Mouse (Mus musculus): Measurements from ENCODE around the gene Dmp1.

Dmp1 gene

GRCm38 (mm10) chr5:104202351-104202750 is at the start of gene Dmp1:
Gene Dmp1 (plus strand): TSS chr5:104202613.
- in situ Hi-C loops (cut with MboI; ENCODE audit: low sequenced_read_pairs): no loop called here

GRCm38 (mm10) chr5:104157701-104158100 is 44.7 kb upstream of the Dmp1 start:
- in situ Hi-C loops (cut with MboI; ENCODE audit: low sequenced_read_pairs): no loop called here

- in situ Hi-C loops (cut with MboI; ENCODE audit: low sequenced_read_pairs): no loop called here
Observed at GRCm38 (mm10) chr5:104158332-104159052, 43.9 kb upstream of the Dmp1 start.

GRCm38 (mm10) chr5:104160581-104160980 is 41.8 kb upstream of the Dmp1 start:
- in situ Hi-C loops (cut with MboI; ENCODE audit: low sequenced_read_pairs): no loop called here

- in situ Hi-C loops (cut with MboI; ENCODE audit: low sequenced_read_pairs): no loop called here
Observed at GRCm38 (mm10) chr5:104161390-104161789, 41.0 kb upstream of the Dmp1 start.

- in situ Hi-C loops (cut with MboI; ENCODE audit: low sequenced_read_pairs): no loop called here
Observed at GRCm38 (mm10) chr5:104163536-104163935, 38.9 kb upstream of the Dmp1 start.

- in situ Hi-C loops (cut with MboI; ENCODE audit: low sequenced_read_pairs): no loop called here
Observed at GRCm38 (mm10) chr5:104170412-104170811, 32.0 kb upstream of the Dmp1 start, which contains the start of gene Dspp. Gene Dspp (plus strand): TSS chr5:104170712.

GRCm38 (mm10) chr5:104173094-104173493 is 29.3 kb upstream of the Dmp1 start:
- in situ Hi-C loops (cut with MboI; ENCODE audit: low sequenced_read_pairs): no loop called here

- in situ Hi-C loops (cut with MboI; ENCODE audit: low sequenced_read_pairs): no loop called here
Observed at GRCm38 (mm10) chr5:104183743-104184142, 18.7 kb upstream of the Dmp1 start.

- in situ Hi-C loops (cut with MboI; ENCODE audit: low sequenced_read_pairs): no loop called here
Observed at GRCm38 (mm10) chr5:104187281-104187680, 15.1 kb upstream of the Dmp1 start.

GRCm38 (mm10) chr5:104195086-104195485 is 7.3 kb upstream of the Dmp1 start:
- in situ Hi-C loops (cut with MboI; ENCODE audit: low sequenced_read_pairs): no loop called here

- in situ Hi-C loops (cut with MboI; ENCODE audit: low sequenced_read_pairs): no loop called here
Observed at GRCm38 (mm10) chr5:104201153-104201950, 1.1 kb upstream of the Dmp1 start.

- in situ Hi-C loops (cut with MboI; ENCODE audit: low sequenced_read_pairs): no loop called here
Observed at GRCm38 (mm10) chr5:104212531-104212930, 10.1 kb downstream of the Dmp1 start.

- in situ Hi-C loops (cut with MboI; ENCODE audit: low sequenced_read_pairs): no loop called here
Observed at GRCm38 (mm10) chr5:104218926-104219325, 16.5 kb downstream of the Dmp1 start.

- in situ Hi-C loops (cut with MboI; ENCODE audit: low sequenced_read_pairs): no loop called here
Observed at GRCm38 (mm10) chr5:104224299-104224698, 21.9 kb downstream of the Dmp1 start.

GRCm38 (mm10) chr5:104224750-104225149 is 22.3 kb downstream of the Dmp1 start:
- in situ Hi-C loops (cut with MboI; ENCODE audit: low sequenced_read_pairs): no loop called here

- in situ Hi-C loops (cut with MboI; ENCODE audit: low sequenced_read_pairs): no loop called here
Observed at GRCm38 (mm10) chr5:104228497-104228896, 26.1 kb downstream of the Dmp1 start.

GRCm38 (mm10) chr5:104236741-104237140 is 34.3 kb downstream of the Dmp1 start:
- in situ Hi-C loops (cut with MboI; ENCODE audit: low sequenced_read_pairs): no loop called here

GRCm38 (mm10) chr5:104239674-104240378 is 37.4 kb downstream of the Dmp1 start:
- in situ Hi-C loops (cut with MboI; ENCODE audit: low sequenced_read_pairs): no loop called here

- in situ Hi-C loops (cut with MboI; ENCODE audit: low sequenced_read_pairs): no loop called here
Observed at GRCm38 (mm10) chr5:104244261-104244660, 41.8 kb downstream of the Dmp1 start.

GRCm38 (mm10) chr5:104251811-104252210 is 49.4 kb downstream of the Dmp1 start:
- in situ Hi-C loops (cut with MboI; ENCODE audit: low sequenced_read_pairs): no loop called here

Measured in CH12F3 (cell line).